Mouse (Mus musculus): Measurements from ENCODE around the gene Lect2.

- TF ChIP-seq CTCF (IDR thresholded peaks at IDR 0.05; ENCODE audit: low read depth) (no peak), EP300 (IDR thresholded peaks at IDR 0.05; ENCODE audit: low read depth) (no peak)
Measured at GRCm38 (mm10) chr13:56553923-56554322, 5.6 kb upstream of the Lect2 start.

All from heart, postnatal 0 days (tissue).